Mouse (Mus musculus) hindbrain, embryonic 16.5 days (tissue): Measurements from ENCODE around the gene Tns3. TPM values are rescaled to one million over a fixed set of nuclear protein-coding genes. Genes with fewer than 3 reads are reported as not detected.

Experiments
- ATAC-seq: fragments of 200-750 bp; cut with Nextera tagmentation; 2 replicates; pipeline ENCODE4 v1.8.0; 2017; ENCODE audit warnings: moderate TSS enrichment, moderate library complexity
- H3K27ac ChIP-seq: fragments of 300-500 bp; sonication (generic); 2 replicates; pipeline ENCODE4 v1.5.1; 2014; ENCODE audit warnings: low read depth, mild to moderate bottlenecking, control low read depth, low read length, moderate library complexity
- H3K27me3 ChIP-seq: fragments of 300-500 bp; sonication (generic); replicated peaks from 2 replicates; pipeline ENCODE4 v1.6.1; 2014; ENCODE audit warnings: low read length; ENCODE audit not compliant: control insufficient read depth, insufficient read depth
- H3K36me3 ChIP-seq: fragments of 300-500 bp; sonication (generic); 2 replicates; pipeline ENCODE4 v1.6.1; 2014; ENCODE audit warnings: mild to moderate bottlenecking, low read length, moderate library complexity, mixed read lengths; ENCODE audit not compliant: control insufficient read depth, insufficient read depth
- H3K4me1 ChIP-seq: fragments of 300-500 bp; sonication (generic); 2 replicates; pipeline ENCODE4 v1.6.1; 2014; ENCODE audit warnings: low read depth, low read length; ENCODE audit not compliant: control insufficient read depth, insufficient read depth
- H3K4me2 ChIP-seq: fragments of 300-500 bp; sonication (generic); 2 replicates; pipeline ENCODE4 v1.6.1; 2014; ENCODE audit warnings: mild to moderate bottlenecking, low read length, control low read depth, moderate library complexity
- H3K4me3 ChIP-seq: fragments of 300-500 bp; sonication (generic); 2 replicates; pipeline ENCODE4 v1.5.1; 2014; ENCODE audit warnings: mild to moderate bottlenecking, low read length, control low read depth, moderate library complexity
- H3K9ac ChIP-seq: fragments of 300-500 bp; sonication (generic); 2 replicates; pipeline ENCODE4 v1.6.1; 2014; ENCODE audit warnings: low read depth, mild to moderate bottlenecking, control low read depth, low read length, moderate library complexity
- H3K9me3 ChIP-seq: fragments of 300-500 bp; sonication (generic); 2 replicates; pipeline ENCODE4 v1.6.1; 2014; ENCODE audit warnings: mild to moderate bottlenecking, low read length, moderate library complexity; ENCODE audit not compliant: control insufficient read depth
- WGBS: fragments of 180-500 bp; shearing (Covaris S2); extraction: QIAGEN DNeasy Blood & Tissue Kit; methylation state at CpG from one replicate; pipeline ENCODE4 v1.1.7; 2014; 5-methylcytosine and 5-hydroxymethylcytosine counted together
- polyA plus RNA-seq: library from polyadenylated mRNA; unstranded; fragments of >200 nt; fragmentation: Nextera tagmentation; extraction: Ambion mirVana; gene quantifications from 2 replicates; pipeline ENCODE4 v1.2.1, GENCODE M21; 2015

The Tns3 gene
- polyA plus RNA-seq, 1 experiment from 2014 or later: 7.5 TPM

GRCm38 (mm10) chr11:8462827-8463405 is 201.4 kb downstream of the Tns3 start:
- Histone ChIP-seq H3K4me1 (peaks cover 5% of the 10 kb centered on the region), H3K9ac (no peak overlapping the region), H3K36me3 (no peaks in the 10 kb centered on the region), H3K9me3 (no peaks in the 10 kb centered on the region), H3K4me3 (no peak overlapping the region), H3K4me2 (no peak overlapping the region), H3K27ac (no peak overlapping the region), H3K27me3 (no peaks in the 10 kb centered on the region)
- 67% methylated on average over 3 of the region's 3 CpGs for WGBS
- ATAC-seq: no peak

- Histone ChIP-seq H3K36me3 (no peaks in the 10 kb centered on the region), H3K4me3 (no peak overlapping the region), H3K9ac (no peak overlapping the region), H3K4me1 (peaks cover 9% of the 10 kb centered on the region), H3K9me3 (no peaks in the 10 kb centered on the region), H3K27ac (no peak overlapping the region), H3K27me3 (no peaks in the 10 kb centered on the region), H3K4me2 (no peak overlapping the region)
- 92% methylated on average over 4 of the region's 4 CpGs for WGBS
- no peak for ATAC-seq
Observed at GRCm38 (mm10) chr11:8460835-8461234, 203.5 kb downstream of the Tns3 start.

- Histone ChIP-seq H3K4me1 (peaks cover 9% of the 10 kb centered on the region), H3K4me2 (no peak overlapping the region), H3K9ac (no peak overlapping the region), H3K27ac (peak overlapping the region; percentile 6; the same call in 1 of the 2 replicates), H3K27me3 (no peaks in the 10 kb centered on the region), H3K36me3 (no peaks in the 10 kb centered on the region), H3K4me3 (no peak overlapping the region), H3K9me3 (no peaks in the 10 kb centered on the region)
- ATAC-seq: peak; percentile 35; the same call in 1 of the 2 replicates
- WGBS: 25% methylated on average over 5 of the region's 5 CpGs
Observed at GRCm38 (mm10) chr11:8457951-8458350, 206.4 kb downstream of the Tns3 start.

- 32% methylated on average over 9 of the region's 9 CpGs for WGBS
- Histone ChIP-seq H3K27ac (peak overlapping the region; percentile 65), H3K9ac (no peak overlapping the region; the same call in 1 of the 2 replicates), H3K4me1 (peaks cover 9% of the 10 kb centered on the region), H3K9me3 (no peaks in the 10 kb centered on the region), H3K27me3 (no peaks in the 10 kb centered on the region), H3K4me3 (no peak overlapping the region), H3K36me3 (no peaks in the 10 kb centered on the region), H3K4me2 (no peak overlapping the region)
- ATAC-seq: peak; percentile 80
Observed at GRCm38 (mm10) chr11:8456586-8457285, 207.6 kb downstream of the Tns3 start.

- no peaks in the 10 kb centered on the region for H3K9me3 ChIP-seq
- H3K4me3 ChIP-seq: no peak overlapping the region
- H3K4me2 ChIP-seq: no peak overlapping the region
- no peak overlapping the region for H3K9ac ChIP-seq
- ATAC-seq: no peak
- H3K27me3 ChIP-seq: no peaks in the 10 kb centered on the region
- H3K4me1 ChIP-seq: peaks cover 9% of the 10 kb centered on the region
- no peak overlapping the region for H3K27ac ChIP-seq
- H3K36me3 ChIP-seq: no peaks in the 10 kb centered on the region
- 89% methylated on average over 6 of the region's 6 CpGs for WGBS
Observed at GRCm38 (mm10) chr11:8455650-8456049, 208.7 kb downstream of the Tns3 start.

GRCm38 (mm10) chr11:8453252-8453651 is 211.1 kb downstream of the Tns3 start:
- Histone ChIP-seq H3K4me1 (peaks cover 9% of the 10 kb centered on the region), H3K27me3 (no peaks in the 10 kb centered on the region), H3K36me3 (no peaks in the 10 kb centered on the region), H3K27ac (no peak overlapping the region), H3K9ac (no peak overlapping the region), H3K9me3 (no peaks in the 10 kb centered on the region), H3K4me2 (no peak overlapping the region), H3K4me3 (no peak overlapping the region)
- ATAC-seq: no peak
- WGBS: 60% methylated on average over 6 of the region's 6 CpGs

GRCm38 (mm10) chr11:8451597-8452201 is 212.6 kb downstream of the Tns3 start:
- WGBS: 89% methylated on average over 6 of the region's 6 CpGs

GRCm38 (mm10) chr11:8450540-8450939 is 213.8 kb downstream of the Tns3 start:
- Histone ChIP-seq H3K9ac (no peak overlapping the region), H3K4me1 (peaks cover 7% of the 10 kb centered on the region), H3K4me3 (no peak overlapping the region), H3K27me3 (no peaks in the 10 kb centered on the region; the same call in 1 of the 2 replicates), H3K27ac (no peak overlapping the region), H3K36me3 (no peaks in the 10 kb centered on the region), H3K4me2 (no peak overlapping the region), H3K9me3 (no peaks in the 10 kb centered on the region)
- 83% methylated on average over 4 of the region's 4 CpGs for WGBS
- no peak for ATAC-seq

More at GRCm38 (mm10) chr11:8451597-8452201, 212.6 kb downstream of the Tns3 start:
- no peaks in the 10 kb centered on the region for H3K36me3 ChIP-seq
- peaks cover 6% of the 10 kb centered on the region for H3K4me1 ChIP-seq
- no peaks in the 10 kb centered on the region for H3K9me3 ChIP-seq
- H3K4me2 ChIP-seq: no peak overlapping the region
- H3K27ac ChIP-seq: no peak overlapping the region
- no peaks in the 10 kb centered on the region; the same call in 1 of the 2 replicates for H3K27me3 ChIP-seq
- ATAC-seq: no peak
- H3K9ac ChIP-seq: no peak overlapping the region
- no peak overlapping the region for H3K4me3 ChIP-seq

- H3K27me3 ChIP-seq: no peaks in the 10 kb centered on the region; the same call in 1 of the 2 replicates
- ATAC-seq: peak; percentile 91
- H3K9ac ChIP-seq: no peak overlapping the region
- 21% methylated on average over 8 of the region's 8 CpGs for WGBS
- H3K27ac ChIP-seq: peak overlapping the region; percentile 64
- peaks cover 7% of the 10 kb centered on the region for H3K4me1 ChIP-seq
- H3K4me3 ChIP-seq: no peak overlapping the region
- no peaks in the 10 kb centered on the region for H3K36me3 ChIP-seq
- H3K9me3 ChIP-seq: no peaks in the 10 kb centered on the region
- no peak overlapping the region for H3K4me2 ChIP-seq
Observed at GRCm38 (mm10) chr11:8445915-8446356, 218.4 kb downstream of the Tns3 start.
